Mouse (Mus musculus) kidney, postnatal 0 days (tissue): Measurements from ENCODE around the gene Mrvi1. TPM values are rescaled to one million over a fixed set of nuclear protein-coding genes. Genes with fewer than 3 reads are reported as not detected.

Experiments
- ATAC-seq: fragments of 200-750 bp; cut with Nextera tagmentation; replicated peaks from 2 replicates; pipeline ENCODE4 v1.8.0; 2017; ENCODE audit warnings: low read depth, moderate number of reproducible peaks, moderate TSS enrichment, moderate library complexity; ENCODE audit not compliant: low FRiP score
- DNase-seq: peaks from one replicate; pipeline ENCODE4 v3.0.0-alpha.2; 2016; ENCODE audit warnings: low spot score
- H3K27ac ChIP-seq: fragments of 300-500 bp; sonication (generic); 2 replicates; pipeline ENCODE4 v1.5.1; 2014; ENCODE audit warnings: mild to moderate bottlenecking
- H3K27me3 ChIP-seq: fragments of 300-500 bp; sonication (generic); 2 replicates; pipeline ENCODE4 v1.6.1; 2014; ENCODE audit warnings: low read length, mixed read lengths; ENCODE audit not compliant: insufficient read depth
- H3K36me3 ChIP-seq: fragments of 300-500 bp; sonication (generic); 2 replicates; pipeline ENCODE4 v1.6.1; 2014; ENCODE audit warnings: low read length, mixed read lengths; ENCODE audit not compliant: insufficient read depth
- H3K4me1 ChIP-seq: fragments of 300-500 bp; sonication (generic); replicated peaks from 2 replicates; pipeline ENCODE4 v1.6.1; 2014; ENCODE audit warnings: antibody characterized with exemption, low read length, mixed read lengths; ENCODE audit not compliant: insufficient read depth
- H3K4me2 ChIP-seq: fragments of 300-500 bp; sonication (generic); 2 replicates; pipeline ENCODE4 v1.6.1; 2014; ENCODE audit warnings: mild to moderate bottlenecking, low read length, moderate library complexity, mixed read lengths
- H3K4me3 ChIP-seq: fragments of 300-500 bp; sonication (generic); replicated peaks from 2 replicates; pipeline ENCODE4 v1.5.1; 2014; ENCODE audit warnings: low read depth, low read length
- H3K9ac ChIP-seq: fragments of 300-500 bp; sonication (generic); 2 replicates; pipeline ENCODE4 v1.6.1; 2014; ENCODE audit warnings: low read depth, low read length
- H3K9me3 ChIP-seq: fragments of 300-500 bp; sonication (generic); replicated peaks from 2 replicates; pipeline ENCODE4 v1.6.1; 2016; ENCODE audit warnings: low read length, inconsistent platforms, mixed read lengths
- CTCF ChIP-seq: IDR thresholded peaks from 2 replicates; pipeline ENCODE4 v1.5.1; 2016; ENCODE audit warnings: antibody characterized with exemption, low read depth, mild to moderate bottlenecking, moderate library complexity
- WGBS: fragments of 180-500 bp; shearing (Covaris S2); extraction: QIAGEN DNeasy Blood & Tissue Kit; methylation state at CpG from one replicate; pipeline ENCODE4 v1.1.7; 2014; 5-methylcytosine and 5-hydroxymethylcytosine counted together
- polyA plus RNA-seq: library from polyadenylated mRNA; unstranded; fragments of >200 nt; fragmentation: Nextera tagmentation; extraction: Ambion mirVana; gene quantifications from 2 replicates; pipeline ENCODE4 v1.2.1, GENCODE M21; 2015

The Mrvi1 gene
- polyA plus RNA-seq, 1 experiment from 2014 or later = 9.5 TPM

DNA sequence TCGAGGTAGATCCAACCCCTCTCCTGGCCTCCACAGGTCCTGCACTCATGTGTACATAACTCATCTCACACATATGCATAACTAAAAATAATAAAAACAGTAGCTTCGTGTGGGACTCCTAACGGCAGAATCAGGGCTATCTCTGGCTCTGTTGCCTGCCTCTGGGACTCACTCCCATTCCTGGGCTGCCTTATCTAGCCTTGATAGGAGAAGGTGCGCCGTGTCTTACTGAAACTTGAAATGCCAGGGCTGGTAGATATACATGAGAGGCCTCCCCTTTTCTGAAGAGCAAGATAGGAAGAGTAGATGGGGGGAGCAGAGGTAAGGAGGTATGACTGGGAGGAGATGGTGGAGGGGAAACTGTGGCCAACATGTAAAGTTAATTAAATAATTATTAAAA, 15.4 kb downstream of the Mrvi1 start:
- Histone ChIP-seq H3K27me3 (no peaks in the 10 kb centered on the region), H3K4me3 (no peak overlapping the region), H3K9me3 (no peaks in the 10 kb centered on the region), H3K27ac (no peak overlapping the region), H3K4me1 (peaks cover 7% of the 10 kb centered on the region; the same call in 1 of the 2 replicates), H3K4me2 (no peak overlapping the region), H3K9ac (no peak overlapping the region), H3K36me3 (no peaks in the 10 kb centered on the region)
- no peak for DNase-seq
- ATAC-seq = no peak
- WGBS = 94% methylated on average over 5 of the region's 5 CpGs
- TF ChIP-seq CTCF = no peak

DNA sequence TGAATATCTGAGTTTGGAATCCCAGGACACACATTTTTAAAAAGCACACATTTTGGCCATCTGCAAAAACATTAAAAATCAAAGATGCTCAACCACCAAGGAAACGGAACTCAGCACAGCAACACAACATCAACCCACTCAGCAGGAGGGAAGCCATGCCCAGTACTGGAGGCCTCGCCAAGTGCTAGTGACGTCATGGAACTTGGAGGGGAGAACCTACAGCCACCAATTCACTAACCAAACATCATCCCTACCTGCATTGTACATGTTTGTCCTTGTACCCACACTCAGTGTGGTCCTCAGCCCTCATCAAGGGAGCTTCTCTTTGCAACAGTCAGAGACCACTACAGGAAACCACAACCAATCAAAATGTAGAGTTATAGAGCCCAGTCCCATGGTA, 16.9 kb downstream of the Mrvi1 start:
- no peak for DNase-seq
- no peak for TF ChIP-seq CTCF
- Histone ChIP-seq H3K9me3 (no peaks in the 10 kb centered on the region), H3K4me3 (no peak overlapping the region), H3K27ac (no peak overlapping the region), H3K36me3 (no peaks in the 10 kb centered on the region), H3K9ac (no peak overlapping the region), H3K4me2 (no peak overlapping the region), H3K27me3 (no peaks in the 10 kb centered on the region), H3K4me1 (peaks cover 7% of the 10 kb centered on the region; the same call in 1 of the 2 replicates)
- ATAC-seq = no peak
- WGBS = 78% methylated on average over 3 of the region's 3 CpGs

DNA sequence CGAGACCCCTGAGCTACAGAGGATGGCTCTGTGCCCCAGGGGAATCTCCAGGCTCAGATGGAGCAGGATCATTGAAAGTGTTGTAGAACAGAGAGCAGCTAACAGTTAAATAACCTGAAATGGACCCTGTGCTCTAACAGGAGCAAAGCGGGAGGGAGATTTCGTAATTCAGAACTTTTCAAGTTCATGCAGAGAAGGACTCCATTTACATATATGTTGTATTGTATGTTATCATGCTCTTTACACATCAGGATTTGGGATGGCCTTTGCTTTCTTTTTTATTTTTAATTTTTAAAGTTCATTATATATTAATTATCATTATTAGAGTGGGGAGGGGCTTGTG, 18.6 kb downstream of the Mrvi1 start:
- H3K36me3 ChIP-seq = no peaks in the 10 kb centered on the region
- no peak for TF ChIP-seq CTCF
- no peaks in the 10 kb centered on the region for H3K9me3 ChIP-seq
- no peak overlapping the region for H3K4me2 ChIP-seq
- ATAC-seq (no peak), DNase-seq (no peak)
- H3K4me1 ChIP-seq = peaks cover 7% of the 10 kb centered on the region; the same call in 1 of the 2 replicates
- 63% methylated on average over 3 of the region's 3 CpGs for WGBS
- no peak overlapping the region for H3K4me3 ChIP-seq
- H3K27ac ChIP-seq = 0 out of 2 replicates have a peak overlapping the region, but pooled peaks have one; percentile 1
- no peak overlapping the region for H3K9ac ChIP-seq
- H3K27me3 ChIP-seq = no peaks in the 10 kb centered on the region

DNA sequence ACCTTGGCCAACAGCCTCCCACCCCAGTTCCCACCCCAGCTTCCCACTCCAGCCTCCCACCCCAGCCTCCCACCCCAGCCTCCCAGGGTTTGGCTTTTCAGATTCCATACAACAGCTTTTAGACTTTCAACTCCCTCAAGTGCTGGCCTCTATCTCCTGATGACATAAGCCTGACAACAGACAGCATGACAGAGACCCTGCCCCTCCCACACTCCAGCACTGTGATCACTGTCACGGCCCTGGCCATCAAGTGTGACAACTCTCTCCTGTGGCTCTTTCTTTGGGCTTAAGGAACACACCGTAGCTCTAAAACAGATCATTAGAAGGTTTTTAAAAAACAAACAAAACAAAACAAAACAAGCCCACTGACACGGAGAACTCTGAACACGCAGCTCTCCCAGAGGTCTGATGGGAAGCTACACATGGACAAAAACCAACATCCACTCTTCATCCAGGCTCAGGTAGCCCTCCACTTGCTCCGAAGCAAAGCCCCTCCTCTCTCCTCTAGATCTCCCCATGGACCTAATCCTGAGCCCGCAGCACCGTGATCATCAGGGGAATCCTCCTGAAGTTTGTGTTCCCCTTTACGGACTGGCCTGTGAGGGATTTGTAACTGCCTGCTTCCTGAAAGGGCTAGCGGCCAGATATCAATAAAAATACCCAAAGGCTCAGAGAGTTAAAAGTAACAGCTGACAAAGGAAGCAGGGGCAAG, 19.2 kb downstream of the Mrvi1 start:
- DNase-seq (no peak), ATAC-seq (no peak)
- WGBS = 42% methylated on average over 9 of the region's 9 CpGs
- H3K27me3 ChIP-seq = no peaks in the 10 kb centered on the region
- H3K9me3 ChIP-seq = no peaks in the 10 kb centered on the region
- H3K36me3 ChIP-seq = no peaks in the 10 kb centered on the region
- H3K4me3 ChIP-seq = no peak overlapping the region
- H3K27ac ChIP-seq = 0 out of 2 replicates have a peak overlapping the region, but pooled peaks have one; percentile 13
- no peak overlapping the region for H3K4me2 ChIP-seq
- no peak for TF ChIP-seq CTCF
- H3K4me1 ChIP-seq = peaks cover 7% of the 10 kb centered on the region; the same call in 1 of the 2 replicates
- no peak overlapping the region; the same call in 1 of the 2 replicates for H3K9ac ChIP-seq

DNA sequence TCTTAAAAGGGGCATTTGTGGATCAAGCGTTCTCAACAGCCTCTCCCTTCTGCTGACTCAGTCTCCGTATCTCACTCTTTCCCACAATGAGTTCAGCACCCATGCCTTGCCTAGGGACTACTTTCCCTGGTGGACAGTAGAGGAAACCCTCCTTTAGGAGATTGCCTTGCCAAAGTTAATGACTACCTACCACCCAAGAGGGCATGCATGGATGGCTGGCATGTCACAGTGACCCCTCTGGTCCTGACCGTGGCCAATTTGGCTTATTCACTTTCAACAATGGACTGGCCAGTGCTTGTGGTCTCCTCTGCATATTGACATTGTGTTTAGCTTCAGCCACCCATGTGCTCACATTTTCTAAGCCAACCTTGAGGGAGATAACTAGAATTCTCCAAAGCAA, 19.8 kb downstream of the Mrvi1 start:
- H3K36me3 ChIP-seq = no peaks in the 10 kb centered on the region
- ATAC-seq (peak; percentile 76), DNase-seq (no peak)
- H3K4me1 ChIP-seq = peaks cover 7% of the 10 kb centered on the region; the same call in 1 of the 2 replicates
- no peaks in the 10 kb centered on the region for H3K9me3 ChIP-seq
- no peak for TF ChIP-seq CTCF
- no peaks in the 10 kb centered on the region for H3K27me3 ChIP-seq
- no peak overlapping the region for H3K4me2 ChIP-seq
- H3K27ac ChIP-seq = 0 out of 2 replicates have a peak overlapping the region, but pooled peaks have one; percentile 13
- no peak overlapping the region for H3K4me3 ChIP-seq
- H3K9ac ChIP-seq = no peak overlapping the region
- 77% methylated on average over 3 of the region's 3 CpGs for WGBS

DNA sequence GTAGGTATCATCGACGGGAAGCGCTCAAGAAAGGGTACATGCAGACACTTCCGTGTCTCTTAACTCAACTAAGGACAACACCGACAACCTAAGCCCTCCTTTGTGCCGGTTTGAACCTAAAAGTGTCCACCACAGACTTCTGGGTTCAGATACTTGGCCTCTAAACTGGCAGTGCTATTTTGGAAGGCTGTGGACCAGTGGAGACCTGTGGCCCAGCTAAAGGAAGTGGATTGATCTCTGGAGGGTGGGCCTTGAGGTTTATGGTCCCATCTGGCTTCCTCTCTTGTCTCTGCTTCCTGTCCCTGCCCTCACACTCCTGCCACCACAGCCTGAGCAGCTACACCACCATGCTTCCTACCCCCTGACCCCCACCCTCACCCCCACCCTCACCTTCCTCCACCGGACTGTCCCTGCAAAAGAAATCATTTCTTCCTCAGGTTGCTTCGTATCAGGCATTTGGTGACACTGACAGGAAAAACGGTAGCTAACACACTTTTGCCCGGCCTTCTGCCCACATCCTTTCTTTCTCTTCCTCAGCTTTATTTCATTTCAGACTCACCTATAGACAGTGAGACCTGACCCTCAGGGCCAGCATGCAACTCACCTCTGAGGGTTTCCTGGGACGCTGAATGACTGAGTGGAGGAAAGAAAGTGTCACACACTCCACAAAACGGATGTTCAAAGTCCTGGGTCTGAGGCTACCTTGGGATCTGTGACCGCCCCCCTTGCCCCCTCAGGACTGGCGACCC, 25.7 kb downstream of the Mrvi1 start:
- DNase-seq (no peak), ATAC-seq (no peak)
- H3K4me2 ChIP-seq = no peak overlapping the region
- no peak overlapping the region for H3K9ac ChIP-seq
- no peaks in the 10 kb centered on the region for H3K36me3 ChIP-seq
- H3K27ac ChIP-seq = no peak overlapping the region
- TF ChIP-seq CTCF = no peak
- H3K27me3 ChIP-seq = no peaks in the 10 kb centered on the region
- WGBS = 78% methylated on average over 14 of the region's 14 CpGs
- no peaks in the 10 kb centered on the region for H3K9me3 ChIP-seq
- no peak overlapping the region for H3K4me3 ChIP-seq
- H3K4me1 ChIP-seq = peaks cover 6% of the 10 kb centered on the region; the same call in 1 of the 2 replicates
